Comparison of ENCODE assay signal across 8 mouse cellular contexts in the genomic region with DNA sequence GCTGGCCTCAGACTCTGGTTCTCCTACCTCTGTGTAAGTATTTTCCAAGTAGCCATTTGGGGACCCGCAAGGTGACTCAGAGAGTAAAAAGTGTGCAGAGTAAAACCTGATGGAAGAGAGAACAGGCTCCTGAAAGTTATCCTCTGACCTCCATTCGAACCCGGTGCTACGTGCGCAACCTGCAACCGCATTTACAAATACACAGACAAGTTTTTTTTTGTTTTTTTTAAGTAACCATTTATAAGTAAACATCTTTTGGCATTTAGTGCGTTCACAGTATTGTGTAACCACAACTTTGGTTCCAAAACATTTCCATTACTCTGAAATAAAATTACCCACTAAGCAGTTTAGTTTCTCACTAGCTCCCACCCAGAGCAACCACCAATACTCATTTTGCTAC. TPM values are rescaled to one million over a fixed set of nuclear protein-coding genes. Genes with fewer than 3 reads are reported as not detected.
A peak's percentile ranks its signal among the peaks of the same experiment; 100 is the strongest.
DNase-seq lines count a peak whose midpoint lies in the region; ATAC-seq and TF ChIP-seq lines count a peak whose summit lies in the region.
"Had no signal": no experiment of that assay in that cellular context is flagged by ENCODE, and none has a peak within 500 bp of the region (broad histone marks: within the 10 kb centered on the region; RNA-seq: fewer than 3 reads in every experiment).

No protein-coding gene starts in this region.

- TF ChIP-seq CTCF in lung, embryonic 14.5 days (IDR thresholded peaks at IDR 0.05; ENCODE audit: low read depth): no peak
- TF ChIP-seq CTCF in intestine, postnatal 0 days (IDR thresholded peaks at IDR 0.05; ENCODE audit: low read depth): no peak

- ATAC-seq in lung, embryonic 14.5 days (ENCODE audit: insufficient read depth): no peak
- ATAC-seq in embryonic facial prominence, embryonic 15.5 days (ENCODE audit: insufficient number of reproducible peaks, low FRiP score, low TSS enrichment, low read depth): no peak
- ATAC-seq in intestine, postnatal 0 days: no peak
- ATAC-seq in neural tube, embryonic 15.5 days (ENCODE audit: low FRiP score): no peak

- no peaks in the 10 kb centered on the region for H3K36me3 ChIP-seq in lung, embryonic 14.5 days (ENCODE audit: insufficient read depth)
- no peaks in the 10 kb centered on the region for H3K36me3 ChIP-seq in embryonic facial prominence, embryonic 15.5 days
- no peaks in the 10 kb centered on the region for H3K36me3 ChIP-seq in intestine, postnatal 0 days (ENCODE audit: control insufficient read depth, insufficient read depth)
- H3K36me3 ChIP-seq in neural tube, embryonic 15.5 days: no peaks in the 10 kb centered on the region

- no peaks in the 10 kb centered on the region for H3K9me3 ChIP-seq in lung, embryonic 14.5 days (ENCODE audit: low read depth, low read length)
- no peaks in the 10 kb centered on the region for H3K9me3 ChIP-seq in embryonic facial prominence, embryonic 15.5 days (replicated peaks)
- H3K9me3 ChIP-seq in intestine, postnatal 0 days (ENCODE audit: control insufficient read depth): no peaks in the 10 kb centered on the region
- no peaks in the 10 kb centered on the region for H3K9me3 ChIP-seq in neural tube, embryonic 15.5 days (replicated peaks)

- H3K27ac ChIP-seq in lung, embryonic 14.5 days (ENCODE audit: low read depth): no peak overlapping the region
- H3K27ac ChIP-seq in embryonic facial prominence, embryonic 15.5 days (replicated peaks): peak overlapping the region; percentile 99; the same call in 1 of the 2 replicates
- H3K27ac ChIP-seq in intestine, postnatal 0 days (ENCODE audit: low read depth, low read length): no peak overlapping the region
- peak overlapping the region; percentile 100 for H3K27ac ChIP-seq in neural tube, embryonic 15.5 days (replicated peaks)

- H3K4me1 ChIP-seq in lung, embryonic 14.5 days (ENCODE audit: insufficient read depth): peaks cover 6% of the 10 kb centered on the region
- peaks cover 17% of the 10 kb centered on the region for H3K4me1 ChIP-seq in embryonic facial prominence, embryonic 15.5 days
- peaks cover 7% of the 10 kb centered on the region; the same call in 1 of the 2 replicates for H3K4me1 ChIP-seq in intestine, postnatal 0 days (replicated peaks; ENCODE audit: control insufficient read depth, insufficient read depth, low read length)
- peaks cover 19% of the 10 kb centered on the region for H3K4me1 ChIP-seq in neural tube, embryonic 15.5 days

- H3K4me3 ChIP-seq in lung, embryonic 14.5 days (ENCODE audit: low read depth, low read length): peak overlapping the region; percentile 100
- peak overlapping the region; percentile 75 for H3K4me3 ChIP-seq in embryonic facial prominence, embryonic 15.5 days (replicated peaks)
- H3K4me3 ChIP-seq in intestine, postnatal 0 days (ENCODE audit: low read depth, low read length): 0 out of 2 replicates have a peak overlapping the region, but pooled peaks have one; percentile 94
- peak overlapping the region; percentile 95 for H3K4me3 ChIP-seq in neural tube, embryonic 15.5 days (replicated peaks)

- no peaks in the 10 kb centered on the region for H3K27me3 ChIP-seq in lung, embryonic 14.5 days (ENCODE audit: insufficient read depth, low read length)
- H3K27me3 ChIP-seq in embryonic facial prominence, embryonic 15.5 days: no peaks in the 10 kb centered on the region
- H3K27me3 ChIP-seq in intestine, postnatal 0 days (replicated peaks; ENCODE audit: control insufficient read depth, insufficient read depth, low read length): no peaks in the 10 kb centered on the region
- no peaks in the 10 kb centered on the region for H3K27me3 ChIP-seq in neural tube, embryonic 15.5 days (replicated peaks)

- no peak overlapping the region; the same call in 1 of the 2 replicates for H3K9ac ChIP-seq in lung, embryonic 14.5 days
- no peak overlapping the region for H3K9ac ChIP-seq in embryonic facial prominence, embryonic 15.5 days
- H3K9ac ChIP-seq in intestine, postnatal 0 days (ENCODE audit: low read depth, low read length): no peak overlapping the region
- no peak overlapping the region for H3K9ac ChIP-seq in neural tube, embryonic 15.5 days (replicated peaks)

- DNase-seq in lung, embryonic 14.5 days: no peak
- DNase-seq in lung, postnatal 25 days (ENCODE audit: low spot score): no peak
- no peak for DNase-seq in gastrocnemius, adult 8-10 months (ENCODE audit: low spot score in 2 of 2)
- no peak for DNase-seq in embryo, embryonic 10.5 days (ENCODE audit: low spot score)
- DNase-seq: lung, postnatal 36 days had no signal

- H3K4me2 ChIP-seq in lung, embryonic 14.5 days: peak overlapping the region; percentile 91
- H3K4me2 ChIP-seq in embryonic facial prominence, embryonic 15.5 days (replicated peaks): peak overlapping the region; percentile 54
- peak overlapping the region; percentile 80 for H3K4me2 ChIP-seq in intestine, postnatal 0 days (replicated peaks; ENCODE audit: low read depth)
- H3K4me2 ChIP-seq in neural tube, embryonic 15.5 days: peak overlapping the region; percentile 70

- WGBS in lung, embryonic 14.5 days: 94% methylated on average over 7 of the region's 7 CpGs
- 88% methylated on average over 7 of the region's 7 CpGs for WGBS in embryonic facial prominence, embryonic 15.5 days
- 89% methylated on average over 7 of the region's 7 CpGs for WGBS in intestine, postnatal 0 days
- 98% methylated on average over 7 of the region's 7 CpGs for WGBS in neural tube, embryonic 15.5 days

RNA-seq across cellular contexts. Expression of a gene that starts 1.0 kb away (rescaled TPM):
- 121 and 122 TPM in 2 replicates for polyA plus RNA-seq in lung, embryonic 14.5 days (2014; fragmentation: Nextera tagmentation; extraction: Ambion mirVana)
- polyA plus RNA-seq in embryonic facial prominence, embryonic 15.5 days (2015; fragmentation: Nextera tagmentation; extraction: Ambion mirVana): 89.0 and 93.6 TPM in 2 replicates
- 64.9 and 66.4 TPM in 2 replicates for polyA plus RNA-seq in intestine, postnatal 0 days (2015; fragmentation: Nextera tagmentation; extraction: Ambion mirVana)
- 116 and 125 TPM in 2 replicates for polyA plus RNA-seq in neural tube, embryonic 15.5 days (2015; fragmentation: Nextera tagmentation; extraction: Ambion mirVana)
- 100 to 1,000 TPM; 113 to 132 (median 118) TPM for total RNA-seq in gastrocnemius, adult 8-10 months (2022)

Comparison
In these comparisons a context has a peak if more than half of its experiments do, and no peak if none do; other contexts are left out.
1. H3K27ac ChIP-seq: peak in embryonic facial prominence, embryonic 15.5 days (single experiment) and neural tube, embryonic 15.5 days (single experiment); none in lung, embryonic 14.5 days (single experiment) and intestine, postnatal 0 days (single experiment).
2. Peak in every context shown above with its lines, with median percentiles within 50 percentile points of each other: H3K4me2 ChIP-seq and H3K4me3 ChIP-seq.